Mouse (Mus musculus): ENCODE results near the gene Ssbp4. TPM values are rescaled to one million over a fixed set of nuclear protein-coding genes. Genes with fewer than 3 reads are reported as not detected.

Gene Ssbp4
- polyA plus RNA-seq, 1 experiment: 1,561 TPM

DNA sequence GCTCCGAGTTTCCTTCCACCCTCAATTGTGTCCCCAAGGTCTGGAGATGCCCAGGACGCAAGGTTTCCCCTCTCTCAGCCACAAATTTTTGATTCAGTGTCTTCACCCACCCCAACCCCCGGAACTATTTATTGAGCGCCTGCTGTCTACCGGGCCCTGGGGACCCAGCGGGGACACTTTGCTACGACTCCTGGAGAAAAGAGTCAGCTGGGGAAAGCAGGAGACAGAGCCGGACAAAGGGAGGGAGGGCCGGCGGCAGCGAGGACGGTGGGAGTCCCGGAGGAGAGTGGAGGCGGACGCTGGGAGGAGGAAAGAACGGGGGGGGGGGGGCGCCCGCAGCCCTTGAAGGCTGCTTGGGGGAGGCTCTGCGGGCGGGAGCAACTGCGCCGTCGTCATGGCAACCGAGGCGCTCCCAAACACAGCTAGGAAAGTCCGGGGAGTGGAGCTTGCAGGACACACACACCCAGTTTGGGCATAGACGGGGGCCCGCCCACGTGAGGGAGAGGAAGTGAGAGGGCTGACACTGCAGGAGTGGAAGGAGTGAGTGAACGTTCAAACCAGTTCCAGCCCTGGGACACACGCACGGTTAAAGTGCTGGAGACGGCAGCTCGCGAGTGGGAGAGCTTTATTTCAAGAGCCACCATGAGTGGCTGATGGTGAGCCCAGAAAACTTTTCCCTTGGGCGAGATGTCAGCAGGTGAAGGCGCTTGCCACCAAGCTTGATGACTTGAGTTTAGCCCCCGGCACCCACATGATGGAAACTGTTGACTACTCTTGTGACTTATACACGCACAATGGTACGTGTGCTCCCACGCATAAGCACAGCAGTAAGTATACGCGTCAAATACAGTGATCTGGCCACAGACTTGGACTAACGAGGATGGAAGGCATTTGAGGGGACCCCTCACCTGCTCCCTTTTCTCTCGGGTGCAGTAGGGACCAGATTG is 1.4 kb upstream of the Ssbp4 start:
- Histone ChIP-seq H3K36me3 (replicated peaks; ENCODE audit: low read length) (peaks cover 13% of the 10 kb centered on the region), H3K9me3 (no peaks in the 10 kb centered on the region), H3K4me3 (replicated peaks) (peak overlapping the region; percentile 95), H3K4me1 (peaks cover 83% of the 10 kb centered on the region), H3K27me3 (replicated peaks) (no peaks in the 10 kb centered on the region)
- 0 out of 2 replicates have a peak, but pooled peaks have one; percentile 11 for TF ChIP-seq FLI1 (IDR thresholded peaks at IDR 0.05; ENCODE audit: low read length)
- TF ChIP-seq GATA1 (IDR thresholded peaks at IDR 0.05; ENCODE audit: borderline replicate concordance, low read length): no peak

DNA sequence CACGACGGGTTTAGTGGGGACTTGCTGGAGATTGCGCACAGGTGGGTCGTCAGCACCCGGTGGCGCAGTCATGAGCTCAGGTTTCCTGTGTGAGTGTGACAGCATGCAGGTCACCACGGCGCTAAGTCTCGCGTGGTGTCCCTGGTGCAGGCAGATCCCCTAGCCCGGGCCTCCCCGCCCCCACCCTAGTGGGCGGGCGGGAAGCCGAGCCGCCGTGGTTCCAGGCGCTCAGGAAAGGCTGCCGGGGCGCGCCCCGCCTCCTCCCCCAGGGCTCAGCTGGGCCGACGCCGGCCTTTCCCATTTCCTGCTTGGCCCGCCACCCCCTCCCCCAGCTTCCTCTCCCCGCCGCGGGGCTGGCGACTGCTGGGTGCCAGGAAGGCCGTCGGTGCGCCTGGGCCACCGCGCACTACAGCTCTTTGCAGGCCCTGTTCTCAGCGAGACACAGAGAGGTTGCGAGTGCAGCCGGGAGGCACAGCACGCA is 736 bp upstream of the Ssbp4 start:
- peaks cover 20% of the 10 kb centered on the region for H3K36me3 ChIP-seq (replicated peaks; ENCODE audit: low read length)

DNA sequence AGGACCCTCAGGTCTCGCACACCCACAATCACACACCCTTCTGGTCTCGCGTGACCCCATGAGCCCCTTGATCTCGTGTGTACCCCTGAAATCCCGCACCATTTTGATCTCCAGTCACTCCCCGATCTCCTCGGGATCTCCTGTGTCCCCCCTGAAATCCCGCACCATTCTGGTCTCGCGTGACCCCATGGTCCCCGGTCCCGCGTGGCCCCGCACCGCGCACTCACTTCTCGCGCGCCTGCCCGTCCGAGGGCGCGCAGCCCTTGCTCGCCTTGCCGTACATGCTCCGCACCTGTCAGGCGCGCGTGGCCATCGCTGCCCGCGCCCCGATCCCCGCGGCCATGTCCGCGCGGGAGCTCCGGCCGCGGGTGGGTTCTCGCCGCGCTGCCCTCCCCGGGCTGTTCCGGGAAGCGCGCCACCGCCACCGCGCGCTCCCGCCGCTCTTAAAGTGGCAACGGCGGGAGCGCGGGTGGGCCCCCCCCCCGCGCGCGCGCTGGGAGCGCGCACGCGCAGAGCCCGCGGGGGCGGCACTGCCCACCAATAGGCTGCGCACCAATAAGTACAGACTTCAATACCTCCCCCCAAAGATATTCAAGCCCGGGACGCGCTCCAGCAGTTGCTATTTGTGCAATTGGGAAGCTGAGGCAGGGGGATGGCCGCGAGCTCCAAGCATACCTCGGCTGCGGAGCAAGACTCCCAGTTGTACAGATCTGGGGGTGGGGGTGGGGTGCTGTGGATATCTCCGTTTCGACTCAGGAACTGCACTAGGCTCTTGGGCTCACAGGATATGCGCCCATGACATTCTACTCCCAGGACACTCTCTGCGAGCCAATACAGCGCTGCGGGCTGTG is 549 bp downstream of the Ssbp4 start:
- no peak for TF ChIP-seq GATA1 (IDR thresholded peaks at IDR 0.05; ENCODE audit: borderline replicate concordance, low read length)
- TF ChIP-seq FLI1 (IDR thresholded peaks at IDR 0.05; ENCODE audit: low read length): no peak

More for the DNA sequence above, 736 bp upstream of the Ssbp4 start:
- H3K4me1 ChIP-seq: peaks cover 83% of the 10 kb centered on the region
- TF ChIP-seq GATA1 (IDR thresholded peaks at IDR 0.05; ENCODE audit: borderline replicate concordance, low read length) (no peak), FLI1 (IDR thresholded peaks at IDR 0.05; ENCODE audit: low read length) (no peak)
- H3K9me3 ChIP-seq: no peaks in the 10 kb centered on the region
- H3K4me3 ChIP-seq (replicated peaks): peak overlapping the region; percentile 95
- no peaks in the 10 kb centered on the region for H3K27me3 ChIP-seq (replicated peaks)

DNA sequence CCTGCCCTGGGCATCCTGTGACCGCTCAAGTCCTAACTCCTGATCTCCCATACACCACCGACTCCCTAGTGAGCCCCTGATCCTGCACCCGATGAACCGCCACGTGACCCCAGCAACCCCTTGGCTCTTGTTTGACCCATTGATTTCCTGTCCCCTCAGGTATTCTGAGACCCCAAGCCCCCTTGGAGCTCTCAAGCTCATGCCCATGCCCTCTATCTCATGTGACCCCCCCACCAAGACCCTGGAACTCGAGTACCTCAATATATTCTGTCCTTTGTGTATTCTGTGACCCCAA is 1.1 kb downstream of the Ssbp4 start:
- peaks cover 88% of the 10 kb centered on the region for H3K4me1 ChIP-seq

More for the DNA sequence above, 549 bp downstream of the Ssbp4 start:
- Histone ChIP-seq H3K4me1 (peaks cover 83% of the 10 kb centered on the region), H3K36me3 (replicated peaks; ENCODE audit: low read length) (peaks cover 33% of the 10 kb centered on the region), H3K27me3 (replicated peaks) (no peaks in the 10 kb centered on the region), H3K9me3 (no peaks in the 10 kb centered on the region), H3K4me3 (replicated peaks) (peak overlapping the region; percentile 95)

DNA sequence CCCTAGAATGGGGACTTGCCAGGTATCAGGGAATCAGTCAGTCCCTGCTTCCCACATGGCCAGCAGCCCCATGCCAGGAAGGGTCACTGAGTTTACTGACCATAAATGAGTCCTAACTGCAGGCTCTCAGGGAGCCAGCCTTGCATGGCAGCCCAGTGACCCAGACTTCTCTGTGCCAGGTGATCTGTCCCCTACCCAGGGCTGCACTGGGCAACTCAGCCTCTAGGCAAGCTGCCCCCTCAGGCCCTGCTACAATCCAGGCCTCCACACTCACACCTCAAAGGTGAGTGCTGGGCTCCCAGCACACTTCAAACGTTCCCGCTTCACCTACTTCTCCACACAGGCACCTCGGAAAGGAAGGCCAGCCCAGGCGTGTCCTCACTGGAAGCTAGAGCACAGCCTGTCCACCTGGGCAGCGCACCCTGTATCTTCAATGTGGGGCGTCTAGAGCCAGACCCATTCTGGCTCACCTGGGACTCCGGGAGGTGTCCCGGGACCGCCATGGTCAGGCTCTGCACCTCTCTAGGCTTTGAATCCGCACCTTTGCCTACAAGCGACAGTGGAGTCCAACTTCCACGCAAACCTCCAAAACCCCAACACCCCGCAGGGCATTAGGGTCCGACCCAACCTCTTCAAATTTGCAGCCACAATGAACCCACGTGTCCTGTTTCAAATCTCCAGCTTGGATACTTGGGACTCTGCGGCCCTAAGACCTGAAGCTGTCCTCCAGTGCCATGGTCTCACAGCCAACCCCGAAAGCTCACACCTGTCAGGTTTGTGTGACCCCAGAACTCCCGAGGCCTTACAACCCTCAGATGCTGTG is 1.7 kb downstream of the Ssbp4 start:
- Histone ChIP-seq H3K27me3 (replicated peaks) (no peaks in the 10 kb centered on the region), H3K4me1 (peaks cover 91% of the 10 kb centered on the region), H3K9me3 (peaks cover 4% of the 10 kb centered on the region), H3K4me3 (replicated peaks) (peak overlapping the region; percentile 95), H3K36me3 (replicated peaks; ENCODE audit: low read length) (peaks cover 44% of the 10 kb centered on the region)
- no peak for TF ChIP-seq FLI1 (IDR thresholded peaks at IDR 0.05; ENCODE audit: low read length)

More for the DNA sequence above, 1.1 kb downstream of the Ssbp4 start:
- H3K9me3 ChIP-seq: no peaks in the 10 kb centered on the region
- peaks cover 39% of the 10 kb centered on the region for H3K36me3 ChIP-seq (replicated peaks; ENCODE audit: low read length)
- peak overlapping the region; percentile 95 for H3K4me3 ChIP-seq (replicated peaks)
- no peaks in the 10 kb centered on the region for H3K27me3 ChIP-seq (replicated peaks)
- no peak for TF ChIP-seq GATA1 (IDR thresholded peaks at IDR 0.05; ENCODE audit: borderline replicate concordance, low read length)
- no peak for TF ChIP-seq FLI1 (IDR thresholded peaks at IDR 0.05; ENCODE audit: low read length)

DNA sequence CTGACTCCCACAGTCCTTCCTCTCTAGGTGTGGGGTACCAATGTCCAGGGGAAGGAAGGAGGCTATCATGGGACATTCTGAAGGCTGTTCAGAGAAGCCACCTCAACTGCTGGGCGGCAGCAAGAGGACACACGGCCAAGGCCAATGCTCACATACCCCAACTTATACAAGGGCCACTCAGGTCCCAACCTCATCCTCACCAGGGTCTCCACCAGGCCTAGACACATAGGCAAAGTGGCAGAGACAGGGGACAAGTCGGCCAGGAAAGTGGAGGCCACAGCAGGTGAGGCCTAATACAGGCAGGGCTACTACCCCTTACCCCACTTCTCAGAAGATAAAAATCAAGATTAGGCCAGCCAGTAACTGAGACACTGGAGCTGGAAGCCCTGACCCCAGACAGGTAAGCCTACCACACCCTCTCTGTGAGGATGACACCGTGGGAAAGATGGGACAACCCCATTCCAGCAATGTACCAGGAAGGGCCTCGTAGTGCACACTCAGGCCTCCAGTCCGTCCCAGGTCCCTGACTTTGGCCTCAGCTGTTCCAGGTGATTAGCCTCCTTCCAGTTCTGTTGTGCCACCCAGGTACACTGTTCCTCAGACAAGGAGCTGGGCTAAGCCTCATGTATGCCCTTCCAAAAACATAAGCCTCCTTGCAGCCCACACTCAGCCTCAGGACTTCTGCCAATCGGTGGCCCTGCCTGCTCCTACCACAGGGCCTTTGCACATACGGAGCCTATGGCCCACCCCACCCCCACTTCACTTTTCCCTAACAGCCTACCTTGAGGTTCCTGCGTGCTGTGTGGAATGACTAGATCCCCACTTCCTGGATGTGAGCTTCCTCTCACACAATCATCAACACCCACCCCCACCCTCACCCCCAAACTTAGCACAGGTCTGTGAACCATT is 2.5 kb downstream of the Ssbp4 start:
- no peaks in the 10 kb centered on the region for H3K27me3 ChIP-seq (replicated peaks)
- peaks cover 6% of the 10 kb centered on the region for H3K9me3 ChIP-seq
- TF ChIP-seq GATA1 (IDR thresholded peaks at IDR 0.05; ENCODE audit: borderline replicate concordance, low read length) (no peak), FLI1 (IDR thresholded peaks at IDR 0.05; ENCODE audit: low read length) (no peak)
- peak overlapping the region; percentile 95 for H3K4me3 ChIP-seq (replicated peaks)
- H3K36me3 ChIP-seq (replicated peaks; ENCODE audit: low read length): peaks cover 53% of the 10 kb centered on the region
- peaks cover 90% of the 10 kb centered on the region for H3K4me1 ChIP-seq

DNA sequence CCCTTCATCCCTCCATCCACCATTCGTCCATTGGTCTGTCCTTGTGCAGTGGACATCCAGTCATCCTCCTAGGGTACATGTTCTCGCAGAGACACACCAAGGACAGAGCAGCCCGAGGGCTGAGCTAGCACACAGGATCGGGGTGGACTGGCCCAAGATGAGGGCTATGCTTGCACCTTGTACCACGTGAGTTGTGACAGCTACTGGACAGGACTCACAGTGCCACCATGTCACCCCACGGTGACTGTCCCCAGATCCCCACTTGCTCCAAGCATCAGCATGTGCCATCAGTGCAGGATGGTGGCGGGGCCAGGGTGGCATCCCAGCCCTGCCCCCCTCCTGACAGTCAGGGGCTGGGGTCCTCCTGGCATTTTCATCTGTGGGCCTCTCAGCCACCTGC is 4.1 kb downstream of the Ssbp4 start:
- TF ChIP-seq FLI1 (IDR thresholded peaks at IDR 0.05; ENCODE audit: low read length): no peak
- no peak for TF ChIP-seq GATA1 (IDR thresholded peaks at IDR 0.05; ENCODE audit: borderline replicate concordance, low read length)
- Histone ChIP-seq H3K36me3 (replicated peaks; ENCODE audit: low read length) (peaks cover 68% of the 10 kb centered on the region), H3K27me3 (replicated peaks) (no peaks in the 10 kb centered on the region), H3K9me3 (peaks cover 6% of the 10 kb centered on the region), H3K4me3 (replicated peaks) (peak overlapping the region; percentile 59), H3K4me1 (peaks cover 96% of the 10 kb centered on the region)

DNA sequence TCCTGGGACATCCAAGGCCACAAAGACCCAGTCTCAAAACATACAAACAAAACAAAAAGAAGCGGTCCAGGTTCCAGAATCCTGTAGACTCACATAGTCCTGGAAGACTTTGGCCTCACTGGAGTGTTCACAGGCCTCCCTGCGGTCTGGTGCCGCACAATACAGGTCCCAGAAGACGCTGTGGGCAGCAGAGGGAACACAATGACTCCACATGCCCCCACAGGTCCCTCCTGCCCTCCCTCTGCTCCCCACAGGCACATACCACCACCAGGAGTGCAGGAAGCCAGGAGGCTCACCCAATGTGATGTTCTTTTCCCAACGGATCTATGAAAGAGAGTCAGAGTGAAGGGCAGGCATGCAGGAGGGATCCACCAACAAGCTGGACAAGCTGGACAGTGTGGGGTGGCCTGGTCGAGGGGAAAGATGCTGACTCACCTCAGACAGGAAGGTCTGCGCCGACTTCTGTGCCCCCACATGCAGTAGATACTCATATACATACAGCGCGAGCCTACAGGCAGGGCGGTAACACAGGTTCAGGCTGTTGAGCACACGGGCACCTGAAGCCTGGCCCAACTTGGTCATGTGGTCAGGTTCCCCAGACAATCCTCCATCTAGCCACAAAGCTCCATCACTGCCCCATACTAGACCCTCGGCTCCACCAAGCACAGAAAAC is 6.4 kb downstream of the Ssbp4 start:
- H3K4me1 ChIP-seq: peaks cover 84% of the 10 kb centered on the region
- TF ChIP-seq FLI1 (IDR thresholded peaks at IDR 0.05; ENCODE audit: low read length) (no peak), GATA1 (IDR thresholded peaks at IDR 0.05; ENCODE audit: borderline replicate concordance, low read length) (no peak)

More for the DNA sequence above, 6.4 kb downstream of the Ssbp4 start:
- Histone ChIP-seq H3K36me3 (replicated peaks; ENCODE audit: low read length) (peaks cover 91% of the 10 kb centered on the region), H3K4me3 (replicated peaks) (peak overlapping the region; percentile 58), H3K9me3 (peaks cover 6% of the 10 kb centered on the region), H3K27me3 (replicated peaks) (no peaks in the 10 kb centered on the region)
